In the genomic region with DNA sequence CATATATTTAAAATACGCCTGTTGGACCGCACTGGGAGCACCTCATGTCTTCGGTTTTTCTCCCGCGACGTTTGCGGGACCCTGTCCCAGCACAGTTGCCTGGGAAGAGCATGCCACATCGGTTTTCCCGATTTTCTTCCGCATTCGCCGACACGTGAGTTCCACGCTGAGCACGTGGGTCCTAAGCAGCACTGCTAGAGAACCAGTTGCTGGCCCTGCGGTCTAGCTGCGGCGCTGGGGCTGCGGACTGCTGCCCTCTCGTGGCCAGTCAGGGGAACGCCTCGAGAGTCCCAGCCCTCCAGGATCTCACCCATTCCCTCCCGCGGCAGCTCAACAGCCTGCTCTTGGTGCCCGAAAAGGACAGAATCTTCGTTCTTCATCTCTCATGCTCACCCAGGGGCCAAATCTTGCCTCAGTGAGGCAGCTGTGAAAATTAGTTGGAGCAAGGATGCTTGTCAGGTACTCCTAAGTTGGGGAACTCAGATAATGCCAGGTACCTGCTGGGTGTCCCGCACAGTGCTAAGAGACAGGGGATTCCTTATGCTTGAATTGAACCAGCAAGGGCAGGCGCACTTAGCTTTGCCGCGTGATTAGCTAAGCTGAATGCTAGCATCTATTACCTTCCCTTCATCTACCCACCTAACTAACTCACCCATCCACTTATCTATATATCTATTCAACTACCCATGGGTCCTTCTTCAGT, we compare ENCODE assay signal across 8 mouse cellular contexts. TPM values are rescaled to one million over a fixed set of nuclear protein-coding genes. Genes with fewer than 3 reads are reported as not detected.
DNase-seq lines count a peak whose midpoint lies in the region; ATAC-seq and TF ChIP-seq lines count a peak whose summit lies in the region.

No protein-coding gene starts in this region.

- H3K36me3 ChIP-seq in hindbrain, embryonic 15.5 days, result no peaks in the 10 kb centered on the region

- peak overlapping the region; percentile 62 for H3K4me2 ChIP-seq in hindbrain, embryonic 15.5 days

- peaks cover 21% of the 10 kb centered on the region for H3K4me1 ChIP-seq in hindbrain, embryonic 15.5 days (replicated peaks)

- DNase-seq in R1 (ENCODE audit: low read depth, low spot score), result peak; percentile 87
- peak; percentile 87 to 88 for DNase-seq in cerebellum, postnatal 14 days
- peak; percentile 65 to 78 for DNase-seq in frontal cortex, postnatal 25 days (ENCODE audit: low spot score in 2 of 2)
- DNase-seq in left cerebral cortex, adult 2 months (ENCODE audit: extremely low spot score in 1 of 2, low spot score in 2 of 2), result peak; percentile 84 to 88
- peak; percentile 83 to 86 for DNase-seq in right cerebral cortex, adult 2 months (ENCODE audit: low spot score in 2 of 2)
- peak; percentile 86 for DNase-seq in urinary bladder, postnatal 14 days (ENCODE audit: low spot score)

- peak overlapping the region; percentile 37 for H3K4me3 ChIP-seq in hindbrain, embryonic 15.5 days
- H3K4me3 ChIP-seq in left cerebral cortex, adult 2 months, result peak overlapping the region; percentile 55

- H3K9ac ChIP-seq in hindbrain, embryonic 15.5 days, result peak overlapping the region; percentile 22; the same call in 1 of the 2 replicates

- no peaks in the 10 kb centered on the region for H3K9me3 ChIP-seq in hindbrain, embryonic 15.5 days

- intact Hi-C loops in left cerebral cortex, adult 2 months (cut with DNase I), result loop anchor here (1.0 to 5.0 kb wide), 3 partner anchors 169 to 424 kb away; a partner anchor contains a TSS

- no peak overlapping the region for H3K27ac ChIP-seq in hindbrain, embryonic 15.5 days (replicated peaks)
- no peak overlapping the region for H3K27ac ChIP-seq in left cerebral cortex, adult 2 months

- WGBS in hindbrain, embryonic 15.5 days, result 11% methylated on average over 30 of the region's 30 CpGs

- peak; percentile 86 for ATAC-seq in hindbrain, embryonic 15.5 days (ENCODE audit: low FRiP score, low read depth)
- peak; percentile 98 for ATAC-seq in megakaryocyte, adult 5-6 weeks (ENCODE audit: poor library complexity, severe bottlenecking)

- peak; percentile 100 for TF ChIP-seq CTCF in left cerebral cortex, adult 2 months (IDR thresholded peaks at IDR 0.05)

- no peaks in the 10 kb centered on the region; the same call in none of the 2 replicates for H3K27me3 ChIP-seq in hindbrain, embryonic 15.5 days

RNA-seq across cellular contexts. Expression of a gene that starts 30.7 kb away (rescaled TPM):
- 3.4 and 3.7 TPM in 2 replicates for polyA plus RNA-seq in hindbrain, embryonic 15.5 days (2015; fragmentation: Nextera tagmentation; extraction: Ambion mirVana)
- 1 to 10 TPM; 3.3 to 4.6 TPM for total RNA-seq in left cerebral cortex, adult 2 months (2021)
- total RNA-seq in megakaryocyte, adult 5-6 weeks (2015), result 4.1 and 4.5 TPM in 2 replicates
- total RNA-seq in megakaryocyte, adult 5-6 weeks (2017), result 10.8 and 13.8 TPM in 2 replicates

RNA-seq across cellular contexts. Expression of a gene that starts 41.4 kb away (rescaled TPM):
- polyA plus RNA-seq in hindbrain, embryonic 15.5 days (2015; fragmentation: Nextera tagmentation; extraction: Ambion mirVana), result 0.09 TPM in 1 of 2 replicates, not detected in the other
- not detected for total RNA-seq in left cerebral cortex, adult 2 months (2021)
- not detected in 2 replicates for total RNA-seq in megakaryocyte, adult 5-6 weeks (2015)
- not detected in 2 replicates for total RNA-seq in megakaryocyte, adult 5-6 weeks (2017)

RNA-seq across cellular contexts. Expression of a gene that starts 46.7 kb away (rescaled TPM):
- polyA plus RNA-seq in hindbrain, embryonic 15.5 days (2015; fragmentation: Nextera tagmentation; extraction: Ambion mirVana), result 32.3 and 34.7 TPM in 2 replicates
- total RNA-seq in left cerebral cortex, adult 2 months (2021), result 10 to 100 TPM; 33.8 to 39.5 TPM
- 11.6 and 11.7 TPM in 2 replicates for total RNA-seq in megakaryocyte, adult 5-6 weeks (2015)
- total RNA-seq in megakaryocyte, adult 5-6 weeks (2017), result 10.6 and 15.5 TPM in 2 replicates

RNA-seq across cellular contexts. Expression of a gene that starts 53.2 kb away (rescaled TPM):
- 134 and 138 TPM in 2 replicates for polyA plus RNA-seq in hindbrain, embryonic 15.5 days (2015; fragmentation: Nextera tagmentation; extraction: Ambion mirVana)
- total RNA-seq in left cerebral cortex, adult 2 months (2021), result 100 to 1,000 TPM; 103 to 110 TPM
- 138 and 155 TPM in 2 replicates for total RNA-seq in megakaryocyte, adult 5-6 weeks (2015)
- 56.9 and 73.0 TPM in 2 replicates for total RNA-seq in megakaryocyte, adult 5-6 weeks (2017)

RNA-seq across cellular contexts. Expression of a gene that starts 54.9 kb away (rescaled TPM):
- polyA plus RNA-seq in hindbrain, embryonic 15.5 days (2015; fragmentation: Nextera tagmentation; extraction: Ambion mirVana), result 4.7 and 5.1 TPM in 2 replicates
- 100 to 1,000 TPM; 452 to 471 TPM for total RNA-seq in left cerebral cortex, adult 2 months (2021)
- 1.6 and 3.9 TPM in 2 replicates for total RNA-seq in megakaryocyte, adult 5-6 weeks (2015)
- total RNA-seq in megakaryocyte, adult 5-6 weeks (2017), result 0.33 and 0.89 TPM in 2 replicates
